Mouse (Mus musculus): ENCODE results near the gene Tbc1d21.
A peak's percentile ranks its signal among the peaks of the same experiment; 100 is the strongest.

Tbc1d21 gene

GRCm38 (mm10) chr9:58370355-58370754 is at the start of gene Tbc1d21:
Tbc1d21 (minus strand) TSS chr9:58370455.
- no peak for DNase-seq (ENCODE audit: low read depth)

GRCm38 (mm10) chr9:58411556-58411955 is 41.3 kb upstream of the Tbc1d21 start:
- DNase-seq (ENCODE audit: low read depth): no peak

GRCm38 (mm10) chr9:58410057-58410735 is 39.9 kb upstream of the Tbc1d21 start:
- DNase-seq (ENCODE audit: low read depth): no peak

- DNase-seq (ENCODE audit: low read depth): no peak
These were observed 39.0 kb upstream of the Tbc1d21 start for GRCm38 (mm10) chr9:58409247-58409646.

DNA sequence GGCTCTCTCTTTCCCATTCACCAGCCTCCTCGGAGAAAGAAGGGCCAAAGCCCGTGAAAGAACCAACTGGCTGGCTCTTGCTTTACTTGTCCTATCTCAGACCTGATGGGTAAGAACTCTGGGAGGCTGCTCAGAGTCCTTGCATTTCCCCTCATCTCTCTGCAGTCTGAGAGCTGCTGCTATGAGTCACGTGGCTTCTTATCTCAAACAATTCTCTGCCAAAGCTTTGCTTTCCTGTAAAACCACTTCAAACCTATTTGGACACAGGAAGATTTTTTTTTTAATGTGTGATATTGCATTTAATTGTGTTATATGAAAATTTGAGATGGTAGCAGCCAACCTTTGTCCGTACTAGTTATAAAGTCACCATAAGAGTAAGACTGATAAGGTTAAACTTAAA is 34.2 kb upstream of the Tbc1d21 start:
- DNase-seq (ENCODE audit: low read depth): no peak

- peak; percentile 17 for DNase-seq (ENCODE audit: low read depth)
These were observed 31.3 kb upstream of the Tbc1d21 start for GRCm38 (mm10) chr9:58401371-58402082.

GRCm38 (mm10) chr9:58399609-58400008 is 29.4 kb upstream of the Tbc1d21 start:
- no peak for DNase-seq (ENCODE audit: low read depth)

- DNase-seq (ENCODE audit: low read depth): no peak
These were observed 24.4 kb upstream of the Tbc1d21 start for GRCm38 (mm10) chr9:58394605-58395004.

GRCm38 (mm10) chr9:58393875-58394274 is 23.6 kb upstream of the Tbc1d21 start:
- DNase-seq (ENCODE audit: low read depth): no peak

- no peak for DNase-seq (ENCODE audit: low read depth)
These were observed 18.1 kb upstream of the Tbc1d21 start for GRCm38 (mm10) chr9:58388381-58388780.

DNA sequence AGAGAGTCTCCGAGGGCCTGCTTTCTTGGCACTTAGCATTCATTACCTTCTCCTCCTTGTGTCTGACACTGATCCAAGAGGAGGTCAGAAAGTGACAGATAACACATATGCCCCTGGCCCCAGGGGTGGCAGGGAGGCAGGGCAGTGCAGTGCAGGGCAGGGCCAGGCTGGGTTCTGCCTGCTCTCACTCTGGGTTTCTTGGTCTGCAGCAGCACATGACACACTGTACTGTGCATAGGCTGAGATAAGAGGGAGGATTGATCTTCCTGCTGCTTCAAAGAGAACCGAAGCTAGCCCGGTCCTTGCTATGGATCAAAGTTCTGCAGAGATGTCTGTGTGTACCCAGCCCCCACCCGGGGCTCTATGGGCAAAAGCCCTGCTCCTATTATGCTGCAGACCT is 8.6 kb upstream of the Tbc1d21 start:
- DNase-seq (ENCODE audit: low read depth): no peak

- DNase-seq (ENCODE audit: low read depth): no peak
These were observed 3.7 kb upstream of the Tbc1d21 start for GRCm38 (mm10) chr9:58373912-58374431.

- DNase-seq (ENCODE audit: low read depth): no peak
These were observed 1.7 kb upstream of the Tbc1d21 start for GRCm38 (mm10) chr9:58371914-58372313.

DNA sequence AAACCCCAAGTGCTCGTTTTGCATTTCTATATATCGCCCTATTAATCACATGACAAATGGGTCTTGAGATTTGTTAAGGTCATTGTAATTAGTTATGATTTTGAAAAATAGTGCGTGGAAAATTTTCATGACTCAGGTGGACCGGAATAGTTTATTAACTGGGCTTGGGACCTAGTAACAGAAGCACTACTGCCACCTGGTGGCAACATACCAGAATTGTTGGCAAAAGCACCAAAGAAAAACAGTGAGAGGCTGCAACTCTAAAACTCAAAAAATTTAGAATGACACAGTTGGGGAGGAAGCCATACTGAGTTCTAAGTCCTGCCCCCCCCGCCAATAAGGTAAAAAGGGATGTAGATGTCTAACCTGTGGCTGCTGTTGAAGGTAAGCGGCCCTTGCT is 611 bp downstream of the Tbc1d21 start:
- peak; percentile 14 for DNase-seq (ENCODE audit: low read depth)

DNA sequence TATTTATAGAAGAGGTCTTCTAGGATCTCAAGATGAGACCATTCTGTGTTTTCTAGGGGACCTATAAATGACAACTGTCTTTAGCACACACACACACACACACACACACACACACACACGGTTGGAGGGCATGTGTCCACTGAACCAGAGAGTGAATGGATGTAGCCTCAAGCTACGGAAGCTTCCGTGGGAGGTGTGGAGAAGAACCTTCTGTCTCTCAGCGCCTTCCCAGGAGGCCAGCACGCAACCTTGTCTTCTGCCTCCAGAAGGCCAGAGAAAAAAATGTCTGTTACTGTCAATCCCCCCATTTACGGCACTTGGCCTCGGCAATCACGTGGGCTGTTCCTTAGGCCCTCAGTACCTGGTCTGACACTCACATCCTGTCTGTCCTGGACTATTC is 5.9 kb downstream of the Tbc1d21 start:
- DNase-seq (ENCODE audit: low read depth): no peak

- no peak for DNase-seq (ENCODE audit: low read depth)
These were observed 8.3 kb downstream of the Tbc1d21 start for GRCm38 (mm10) chr9:58361956-58362355.

DNA sequence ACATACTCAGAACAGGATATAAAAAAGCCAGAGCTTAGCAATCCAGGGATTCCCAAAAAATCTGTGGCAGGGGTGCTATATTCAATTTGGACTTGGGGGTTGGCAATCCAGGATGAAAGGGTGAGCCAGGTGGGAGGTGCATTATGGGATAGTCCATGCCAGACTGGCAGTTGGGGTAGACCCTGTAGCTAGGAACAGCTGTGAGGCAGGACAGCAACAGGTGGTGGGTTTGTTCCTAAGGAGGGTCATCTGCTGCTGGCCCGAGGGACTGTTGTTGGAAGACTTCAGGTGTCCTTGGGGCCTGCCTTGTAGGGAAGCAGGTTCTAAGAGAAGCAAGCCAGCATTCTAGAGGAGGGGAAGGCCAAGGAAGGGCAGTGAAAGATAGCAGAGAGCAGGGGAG is 8.9 kb downstream of the Tbc1d21 start:
- DNase-seq (ENCODE audit: low read depth): no peak

DNA sequence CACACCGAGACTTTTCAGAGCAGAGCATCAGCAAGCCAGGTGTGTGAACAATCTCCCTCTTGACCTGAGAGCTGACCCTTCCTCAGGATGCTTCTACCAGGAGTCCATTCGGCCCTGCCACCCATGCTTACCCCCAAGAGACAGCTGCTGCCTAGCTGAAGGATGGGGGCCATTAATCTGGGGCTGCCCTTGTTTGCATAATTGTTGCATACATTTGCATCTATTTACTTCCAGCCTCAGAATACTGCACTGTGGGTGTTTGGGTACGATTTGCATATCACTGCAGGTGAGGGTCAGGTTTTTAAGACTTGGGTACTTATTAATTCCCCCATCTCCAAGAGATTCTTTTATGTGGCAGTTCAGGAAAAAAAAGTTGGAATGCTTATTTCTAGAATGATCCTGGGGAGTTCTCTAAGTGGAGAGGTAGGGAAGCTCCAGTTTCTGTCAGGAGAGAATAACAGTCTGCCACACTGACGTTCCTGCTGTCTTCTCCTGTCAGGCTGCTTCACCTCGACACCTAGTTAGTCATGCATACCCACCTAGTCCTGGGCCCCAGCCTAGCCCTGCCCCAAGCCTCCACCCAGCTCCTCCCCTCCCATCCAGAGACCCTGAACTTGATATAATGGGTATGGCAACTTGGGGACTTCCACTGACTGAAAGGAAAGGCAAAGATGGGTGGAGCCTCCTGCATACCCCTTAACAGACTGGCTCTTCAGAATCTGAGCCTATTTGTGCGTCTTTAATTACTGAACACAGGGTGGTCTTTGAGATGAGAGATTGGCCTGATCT is 14.8 kb downstream of the Tbc1d21 start:
- no peak for DNase-seq (ENCODE audit: low read depth)

- no peak for DNase-seq (ENCODE audit: low read depth)
These were observed 15.6 kb downstream of the Tbc1d21 start for GRCm38 (mm10) chr9:58354701-58355100.

DNA sequence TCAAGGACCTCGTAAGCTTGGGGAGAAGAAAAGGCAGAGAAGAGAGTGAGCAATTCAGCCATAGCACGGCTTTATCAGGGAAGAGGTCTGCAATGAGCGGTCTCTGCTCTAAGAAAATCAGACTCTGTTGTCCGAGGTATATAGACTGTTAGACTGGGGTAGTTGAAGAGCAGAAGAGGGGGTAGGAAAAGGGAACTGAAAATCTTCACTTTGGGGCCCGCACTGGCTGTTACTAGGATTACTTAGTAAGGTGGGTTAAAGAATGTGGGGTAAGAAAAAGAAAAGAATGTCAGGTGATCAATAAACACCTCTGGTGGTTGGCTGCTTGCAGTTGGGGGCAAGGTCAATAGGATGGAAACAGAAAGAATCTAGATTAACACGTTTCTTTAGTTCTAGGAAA is 17.0 kb downstream of the Tbc1d21 start:
- DNase-seq (ENCODE audit: low read depth): no peak

GRCm38 (mm10) chr9:58347795-58348194 is 22.5 kb downstream of the Tbc1d21 start:
- no peak for DNase-seq (ENCODE audit: low read depth)

GRCm38 (mm10) chr9:58346498-58346897 is 23.8 kb downstream of the Tbc1d21 start:
- DNase-seq (ENCODE audit: low read depth): no peak

- DNase-seq (ENCODE audit: low read depth): no peak
These were observed 24.3 kb downstream of the Tbc1d21 start for GRCm38 (mm10) chr9:58345963-58346362.

Measured in c-Kit-positive CD71-negative TER-119-negative erythroid progenitor cells, embryonic 14.5 days (primary cell).